Mouse (Mus musculus) yolk sac, embryonic 10.5 days (tissue): Measurements from ENCODE around the gene Nfkb1.

Experiments used
- DNase-seq: peaks from one replicate; pipeline ENCODE4 v3.0.0-alpha.2; 2017; ENCODE audit warnings: low spot score

Nfkb1 gene

DNA sequence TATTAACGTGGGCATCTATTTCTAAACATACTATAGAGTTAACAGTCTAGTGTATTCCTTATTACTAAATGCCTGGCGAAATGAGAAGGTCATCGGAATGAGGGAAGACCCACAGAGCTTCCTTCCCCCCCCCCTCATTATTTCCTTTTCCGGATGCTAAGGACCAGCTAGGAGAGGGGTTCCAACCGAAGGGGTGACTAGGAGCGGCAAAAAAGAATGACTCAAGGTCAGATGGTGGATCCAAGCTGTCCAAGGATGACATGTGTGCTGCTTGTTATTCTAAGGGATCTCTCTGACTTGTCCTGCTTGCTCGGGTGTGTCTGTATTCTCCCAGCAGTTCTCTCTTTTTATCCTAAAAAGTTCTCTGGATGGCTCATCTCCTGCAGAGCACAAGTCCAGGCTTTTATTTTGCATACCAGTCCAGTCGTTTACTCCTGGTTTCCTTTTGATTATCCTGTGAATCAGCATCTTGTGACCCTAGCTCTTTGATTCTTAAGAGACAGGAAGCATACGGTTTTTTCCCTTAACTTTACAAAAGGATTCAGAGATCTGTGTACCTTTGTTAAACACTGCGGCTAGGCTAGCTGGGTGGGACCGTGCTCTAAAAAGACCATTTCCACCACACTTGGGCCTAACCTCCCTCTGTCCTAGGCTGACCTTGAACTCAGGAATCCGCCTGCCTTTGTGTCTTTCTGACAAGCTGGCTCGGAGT is 145.0 kb downstream of the Nfkb1 start:
- DNase-seq = no peak
